Mouse (Mus musculus): ENCODE measurements around the gene Perp.

Gene Perp

DNA sequence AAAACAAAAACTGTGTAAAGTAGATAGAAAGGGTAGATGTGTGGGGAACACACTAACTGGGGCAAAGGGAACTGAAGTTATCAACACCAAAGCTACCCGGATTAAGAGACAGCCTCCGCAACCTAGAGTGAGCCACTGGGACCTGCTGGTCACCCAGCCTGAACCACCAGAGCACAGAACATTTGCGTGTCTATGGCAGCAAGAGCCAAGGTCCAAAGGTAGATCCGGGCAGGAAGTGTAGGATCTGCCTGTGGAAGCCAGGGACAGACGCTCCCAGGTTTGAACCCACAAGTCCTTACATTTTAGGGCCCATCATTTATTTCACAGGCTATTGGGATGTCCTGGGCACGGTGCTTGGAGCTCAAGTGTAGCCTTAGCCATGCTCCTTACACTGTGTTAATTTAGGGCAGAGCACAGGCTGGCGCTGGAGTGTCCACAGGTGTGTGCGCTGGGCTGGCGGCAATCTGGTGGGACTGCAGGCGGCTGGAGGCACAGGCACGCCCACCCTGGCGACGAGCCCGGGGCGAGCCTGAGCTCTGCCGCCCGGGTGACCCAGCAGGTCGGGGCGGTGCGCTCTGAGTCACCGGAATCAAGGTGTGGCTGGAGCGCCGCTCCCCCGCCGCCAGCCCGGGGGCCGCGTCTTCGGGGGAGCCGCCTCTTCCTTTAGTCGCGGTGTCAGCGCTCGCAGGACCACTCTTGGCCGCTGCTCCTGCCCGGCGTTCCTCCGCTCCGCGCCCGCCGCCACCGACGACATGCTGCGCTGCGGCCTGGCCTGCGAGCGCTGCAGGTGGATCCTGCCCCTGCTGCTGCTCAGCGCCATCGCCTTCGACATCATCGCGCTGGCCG, at the start of gene Perp:
TSS of gene Perp (plus strand) at position 580 of the 846 bp plus-strand sequence.
- DNase-seq = no peak

DNA sequence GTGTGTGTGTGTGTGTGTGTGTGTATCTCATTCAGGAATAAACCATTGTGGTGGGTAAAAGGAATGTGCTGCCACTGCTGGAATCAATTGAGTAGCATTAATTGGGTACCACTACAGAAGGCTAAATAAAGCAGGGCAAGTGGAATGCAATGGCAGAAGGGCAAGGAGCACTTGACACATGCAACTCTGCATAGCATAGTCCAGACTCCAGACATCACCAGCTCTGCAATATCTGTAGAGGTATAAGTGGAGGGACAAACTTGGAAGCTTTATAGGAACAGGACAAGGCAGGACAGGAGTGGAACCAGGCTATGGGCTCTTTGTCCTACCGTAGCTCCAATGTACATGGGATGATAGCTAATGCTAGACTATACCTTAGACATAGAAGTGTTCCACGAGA, 33.1 kb upstream of the Perp start:
- DNase-seq = no peak

DNA sequence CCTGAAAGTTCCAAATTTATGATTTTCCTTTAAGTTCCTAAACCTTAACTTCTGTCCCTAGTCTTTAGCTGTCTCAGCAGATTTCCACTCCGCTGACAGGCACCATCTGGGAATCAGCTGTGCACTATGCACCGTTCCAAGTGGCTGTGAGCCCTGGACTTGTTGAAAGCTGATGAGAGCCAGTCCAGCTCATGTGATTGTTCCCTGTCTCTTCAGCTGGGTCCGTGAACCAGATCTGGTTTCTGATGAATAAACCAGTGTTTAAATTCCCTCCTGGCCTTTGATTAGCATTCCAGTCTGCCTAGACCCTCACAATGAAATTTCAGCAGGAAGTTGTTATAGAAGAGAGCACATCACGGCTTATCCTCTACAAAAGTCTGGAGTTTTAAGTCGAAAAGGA, 28.3 kb upstream of the Perp start:
- DNase-seq = no peak

GRCm38 (mm10) chr10:18825143-18825542, 19.7 kb upstream of the Perp start:
- DNase-seq = no peak

GRCm38 (mm10) chr10:18826107-18826506, 18.7 kb upstream of the Perp start:
- DNase-seq = no peak

- DNase-seq = no peak
Observed at GRCm38 (mm10) chr10:18827936-18828335, 16.9 kb upstream of the Perp start.

GRCm38 (mm10) chr10:18830359-18830758, 14.5 kb upstream of the Perp start:
- DNase-seq = no peak

- no peak for DNase-seq
Observed at GRCm38 (mm10) chr10:18831823-18832222, 13.0 kb upstream of the Perp start.

GRCm38 (mm10) chr10:18834389-18834788, 10.4 kb upstream of the Perp start:
- no peak for DNase-seq

DNA sequence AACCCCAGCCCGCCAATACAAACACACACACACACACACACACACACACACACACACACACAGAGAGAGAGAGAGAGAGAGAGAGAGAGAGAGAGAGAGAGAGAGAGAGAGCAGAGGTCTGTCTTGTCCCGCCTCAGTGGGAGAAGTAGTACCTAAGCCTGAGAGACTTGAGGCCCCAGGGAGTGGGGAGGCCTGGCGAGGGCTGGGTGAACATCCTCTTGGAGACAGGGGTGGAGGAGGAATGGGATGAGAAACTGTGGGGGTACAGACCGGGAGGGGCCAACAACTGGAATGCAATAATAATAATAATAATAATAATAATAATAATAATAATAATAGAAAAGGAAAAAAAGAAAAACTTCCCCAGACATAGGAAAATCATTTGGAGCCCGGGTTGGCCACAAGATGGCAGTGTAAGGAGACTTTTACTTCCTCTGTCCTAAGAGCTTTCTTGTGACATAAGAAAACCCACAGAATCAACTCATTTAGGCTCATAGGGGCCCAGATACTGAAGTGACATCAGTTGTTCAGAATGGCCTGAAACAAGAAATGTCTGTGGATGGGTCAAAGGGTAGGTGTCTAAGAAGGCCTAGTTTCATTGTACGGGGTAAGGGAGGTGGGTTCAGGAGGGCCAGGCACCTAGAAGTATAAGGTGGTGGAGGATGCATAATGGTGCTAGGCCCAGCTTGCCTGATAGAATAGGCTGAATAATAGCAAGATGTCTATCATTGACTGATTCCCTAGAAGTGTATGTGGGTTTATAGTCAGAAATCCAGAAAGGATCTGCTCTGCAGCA, 8.9 kb upstream of the Perp start:
- no peak for DNase-seq

GRCm38 (mm10) chr10:18839530-18839929, 5.3 kb upstream of the Perp start:
- no peak for DNase-seq

DNA sequence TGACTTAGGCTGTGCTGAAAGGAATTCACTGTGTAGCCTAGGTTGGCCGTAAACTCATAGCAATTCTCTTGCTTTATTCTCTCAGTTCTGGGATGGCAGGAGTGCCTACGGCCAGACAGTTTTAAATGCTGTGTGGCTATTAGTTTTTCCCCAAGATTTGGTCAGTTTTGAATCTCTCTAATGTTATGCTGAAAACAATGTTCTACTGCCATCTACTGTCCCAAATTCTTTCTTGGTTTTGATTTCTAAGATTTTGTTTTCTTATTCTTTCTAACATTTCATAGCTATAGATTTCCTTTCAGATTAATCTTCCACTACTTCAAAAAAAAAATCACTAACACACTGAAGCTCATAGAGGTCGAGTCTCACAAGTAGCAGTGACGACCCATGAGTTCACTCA, 4.1 kb upstream of the Perp start:
- DNase-seq = no peak

DNA sequence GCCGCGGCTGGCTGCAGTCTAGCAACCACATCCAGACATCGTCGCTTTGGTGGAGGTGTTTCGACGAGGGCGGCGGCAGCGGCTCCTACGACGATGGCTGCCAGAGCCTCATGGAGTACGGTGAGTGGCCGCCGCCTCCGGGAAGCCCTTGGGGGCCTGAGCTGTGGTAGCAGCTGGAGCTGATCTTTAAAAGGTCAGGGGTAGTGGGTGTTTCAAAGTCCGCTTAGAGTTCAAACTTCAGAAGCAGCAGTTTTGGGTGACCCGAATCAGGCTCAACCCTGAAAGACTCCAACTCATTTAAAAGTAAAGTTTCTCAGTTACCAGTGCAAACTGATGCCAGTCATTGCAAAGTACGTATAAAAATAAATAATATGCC, 455 bp downstream of the Perp start:
- peak; percentile 13 for DNase-seq

- no peak for DNase-seq
Observed at GRCm38 (mm10) chr10:18845711-18846110, 891 bp downstream of the Perp start.

GRCm38 (mm10) chr10:18846474-18847264, 1.8 kb downstream of the Perp start:
- DNase-seq = no peak

DNA sequence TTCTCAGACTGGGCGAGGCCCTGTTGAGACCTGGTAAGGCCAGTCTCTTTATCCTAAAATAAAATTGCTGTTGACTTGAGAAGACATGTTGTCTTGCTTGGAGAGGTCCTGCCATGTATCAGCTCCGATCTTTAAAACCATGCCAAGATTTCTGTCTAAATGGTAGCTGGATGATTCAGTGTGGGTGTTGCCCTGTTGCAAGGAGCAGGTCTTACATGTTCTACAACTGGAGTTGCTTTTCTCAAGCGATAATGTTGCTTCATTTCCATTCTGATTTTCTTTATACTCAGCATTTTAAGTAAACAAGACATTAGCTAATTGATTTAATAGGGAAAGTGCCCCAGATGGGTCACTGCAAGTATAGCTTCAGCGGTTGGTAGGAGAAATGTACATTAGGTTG, 5.4 kb downstream of the Perp start:
- DNase-seq = no peak

GRCm38 (mm10) chr10:18853417-18853816, 8.6 kb downstream of the Perp start:
- no peak for DNase-seq

- DNase-seq = no peak
Observed at GRCm38 (mm10) chr10:18857244-18857643, 12.4 kb downstream of the Perp start.

GRCm38 (mm10) chr10:18859632-18860031, 14.8 kb downstream of the Perp start:
- DNase-seq = no peak

- DNase-seq = no peak
Observed at GRCm38 (mm10) chr10:18860119-18860824, 15.5 kb downstream of the Perp start.

DNA sequence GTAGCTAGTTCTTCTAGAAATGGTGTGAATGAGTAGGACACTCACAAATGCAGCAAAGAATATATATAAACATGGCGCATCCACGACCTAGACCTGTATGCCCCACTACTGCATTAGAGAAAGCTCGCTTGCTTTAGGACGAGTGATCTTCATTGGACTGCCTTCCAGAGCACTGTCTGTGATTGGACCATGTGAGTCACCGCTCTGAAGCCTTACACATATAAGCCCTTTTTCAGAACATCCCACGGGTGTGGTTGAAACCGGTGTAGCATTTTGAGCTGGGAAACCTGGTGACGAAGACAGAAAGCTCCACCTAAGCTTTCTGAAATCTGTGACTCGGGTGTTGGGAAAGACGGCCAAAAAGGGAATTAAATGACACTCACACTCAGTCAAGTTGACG, 16.0 kb downstream of the Perp start:
- no peak for DNase-seq

GRCm38 (mm10) chr10:18861418-18861817, 16.6 kb downstream of the Perp start:
- DNase-seq = no peak

- no peak for DNase-seq
Observed at GRCm38 (mm10) chr10:18863332-18863731, 18.5 kb downstream of the Perp start.
